Mouse (Mus musculus) central nervous system, embryonic 18 days (tissue): ENCODE measurements around the gene 4930564D02Rik. TPM values are rescaled to one million over a fixed set of nuclear protein-coding genes. Genes with fewer than 3 reads are reported as not detected.

Source experiments
- polyA plus RNA-seq: library from polyadenylated mRNA; depleted of rRNA; stranded (reverse); fragments of >200 nt; gene quantifications from 2 replicates; pipeline ENCODE4 v1.2.3, GENCODE M21; 2012; rRNA removed

The 4930564D02Rik gene
- polyA plus RNA-seq = not detected in 2 replicates

GRCm38 (mm10) chr3:105066544-105066943 is at the start of gene 4930564D02Rik:
4930564D02Rik (plus strand) TSS chr3:105066844.

GRCm38 (mm10) chr3:105052937-105053697 is 13.5 kb upstream of the 4930564D02Rik start, which contains the start of gene Cttnbp2nl:
Cttnbp2nl (minus strand) TSS chr3:105053146.

Other genes starting within 250 kb of the 4930564D02Rik start
- gene Mov10, start 248.3 kb upstream of the 4930564D02Rik start, polyA plus RNA-seq = 7.1 and 7.4 TPM in 2 replicates
- 13.4 and 13.8 TPM in 2 replicates for gene St7l, start 202.8 kb upstream of the 4930564D02Rik start, polyA plus RNA-seq
- gene Capza1, start 202.3 kb upstream of the 4930564D02Rik start, polyA plus RNA-seq = 52.9 and 53.6 TPM in 2 replicates
- gene Wnt2b, start 104.9 kb upstream of the 4930564D02Rik start, polyA plus RNA-seq = 1.2 and 1.3 TPM in 2 replicates
- gene Cttnbp2nl, start 13.7 kb upstream of the 4930564D02Rik start, polyA plus RNA-seq = 15.2 and 15.5 TPM in 2 replicates